Mouse (Mus musculus) olfactory bulb, adult 2 months (tissue): ENCODE data around the gene Cadm2.

Experiments used
- CTCF ChIP-seq: fragments of 200-500 bp; IDR thresholded peaks from 2 replicates; pipeline ENCODE4 v1.5.1; 2012; ENCODE audit warnings: low read depth, mild to moderate bottlenecking, low read length, moderate library complexity; ENCODE audit not compliant: insufficient read depth
- POLR2A ChIP-seq: fragments of 200-500 bp; IDR thresholded peaks from 2 replicates; pipeline ENCODE4 v1.6.1; 2012; ENCODE audit warnings: mild to moderate bottlenecking, low read depth, low read length, moderate library complexity; ENCODE audit not compliant: insufficient read depth

GRCm38 (mm10) chr16:67079318-67079717 lies 541.4 kb downstream of the Cadm2 start:
- TF ChIP-seq CTCF = no peak
- no peak for TF ChIP-seq POLR2A
